Mouse (Mus musculus) B cell, adult 2 months (primary cell): ENCODE data around the gene Mapk8.
"Not testable (repeated sequence)": the region's sequence is repeated elsewhere in the genome, so short reads cannot be mapped to it uniquely, and the experiment has no call there.

ENCODE experiments used
- DNase-seq, 2 experiments: peaks; one replicate each; pipeline ENCODE4 v3.0.0; 2022

The Mapk8 gene

GRCm38 (mm10) chr14:33447027-33447569 is at the start of gene Mapk8:
Gene Mapk8, minus strand, starts transcription at chr14:33447158.
- DNase-seq, result peak; percentile 100

GRCm38 (mm10) chr14:33495226-33495625 is 48.3 kb upstream of the Mapk8 start:
- no peak for DNase-seq

GRCm38 (mm10) chr14:33487805-33488550 is 41.0 kb upstream of the Mapk8 start:
- DNase-seq, result no peak

- no peak for DNase-seq
Observed at GRCm38 (mm10) chr14:33481991-33482390, 35.0 kb upstream of the Mapk8 start.

- DNase-seq, result no peak
Observed at GRCm38 (mm10) chr14:33476094-33476760, 29.3 kb upstream of the Mapk8 start.

GRCm38 (mm10) chr14:33474461-33474860 is 27.5 kb upstream of the Mapk8 start:
- DNase-seq, result no peak

GRCm38 (mm10) chr14:33471331-33471730 is 24.4 kb upstream of the Mapk8 start, which contains the start of gene Frmpd2:
Gene Frmpd2, plus strand, starts transcription at chr14:33471696.
- no peak for DNase-seq

GRCm38 (mm10) chr14:33467766-33468165 is 20.8 kb upstream of the Mapk8 start:
- DNase-seq, result no peak

- no peak for DNase-seq
Observed at GRCm38 (mm10) chr14:33463658-33464057, 16.7 kb upstream of the Mapk8 start.

GRCm38 (mm10) chr14:33450331-33450730 is 3.4 kb upstream of the Mapk8 start:
- no peak for DNase-seq

- no peak for DNase-seq
Observed at GRCm38 (mm10) chr14:33449296-33449840, 2.4 kb upstream of the Mapk8 start.

- no peak for DNase-seq
Observed at GRCm38 (mm10) chr14:33448276-33448675, 1.3 kb upstream of the Mapk8 start.

GRCm38 (mm10) chr14:33446561-33447023 is 366 bp downstream of the Mapk8 start:
- DNase-seq, result no peak

GRCm38 (mm10) chr14:33445962-33446361 is 996 bp downstream of the Mapk8 start:
- DNase-seq, result no peak

GRCm38 (mm10) chr14:33443780-33444179 is 3.2 kb downstream of the Mapk8 start:
- DNase-seq, result no peak

GRCm38 (mm10) chr14:33432485-33432884 is 14.5 kb downstream of the Mapk8 start:
- not testable (repeated sequence) for DNase-seq

GRCm38 (mm10) chr14:33424124-33424523 is 22.8 kb downstream of the Mapk8 start:
- DNase-seq, result no peak

- DNase-seq, result no peak
Observed at GRCm38 (mm10) chr14:33423003-33423402, 24.0 kb downstream of the Mapk8 start.

- DNase-seq, result no peak
Observed at GRCm38 (mm10) chr14:33418311-33418909, 28.5 kb downstream of the Mapk8 start.

GRCm38 (mm10) chr14:33415746-33416145 is 31.2 kb downstream of the Mapk8 start:
- no peak for DNase-seq

- peak; percentile 38 to 42 for DNase-seq
Observed at GRCm38 (mm10) chr14:33402331-33402730, 44.6 kb downstream of the Mapk8 start.

GRCm38 (mm10) chr14:33400019-33400418 is 46.9 kb downstream of the Mapk8 start:
- no peak for DNase-seq
